ENCODE assay signal across 18 mouse cellular contexts in genomic region chr14:101763762-101764295, GRCm38 (mm10). TPM values are rescaled to one million over a fixed set of nuclear protein-coding genes. Genes with fewer than 3 reads are reported as not detected.
"Had no signal": no experiment of that assay in that cellular context is flagged by ENCODE, and none has a peak within 500 bp of the region (broad histone marks: within the 10 kb centered on the region; RNA-seq: fewer than 3 reads in every experiment).

No protein-coding gene starts in this region.

- H3K36me3 ChIP-seq: neural tube, embryonic 13.5 days; neural tube, embryonic 15.5 days; stomach, embryonic 15.5 days had no signal

- H3K4me2 ChIP-seq: neural tube, embryonic 13.5 days; neural tube, embryonic 15.5 days; stomach, embryonic 15.5 days had no signal

- H3K4me1 ChIP-seq: neural tube, embryonic 13.5 days; neural tube, embryonic 15.5 days; stomach, embryonic 15.5 days had no signal

- H3K4me3 ChIP-seq: neural tube, embryonic 13.5 days; neural tube, embryonic 15.5 days; stomach, embryonic 15.5 days had no signal

- DNase-seq: retina, postnatal 1 day; right cerebral cortex, adult 18-20 months; right cerebral cortex, postnatal 14 days; right cerebral cortex, postnatal 25 days; right cerebral cortex, postnatal 4 days; spleen, adult 18-20 months; thymus, adult 18-20 months; thymus, adult 2 months; thymus, postnatal 14 days; thymus, postnatal 25 days; thymus, postnatal 36 days; thymus, postnatal 4 days had no signal

- H3K9me3 ChIP-seq: neural tube, embryonic 13.5 days; neural tube, embryonic 15.5 days; stomach, embryonic 15.5 days had no signal

- H3K27me3 ChIP-seq: neural tube, embryonic 13.5 days; neural tube, embryonic 15.5 days; stomach, embryonic 15.5 days had no signal

- H3K27ac ChIP-seq: neural tube, embryonic 13.5 days; neural tube, embryonic 15.5 days; stomach, embryonic 15.5 days; stomach, postnatal 0 days had no signal

- H3K9ac ChIP-seq: neural tube, embryonic 13.5 days; neural tube, embryonic 15.5 days; stomach, embryonic 15.5 days had no signal

RNA-seq across cellular contexts. Expression of gene Gm9922, which starts 34.2 kb away (rescaled TPM):
- polyA plus RNA-seq: neural tube, embryonic 13.5 days; neural tube, embryonic 14.5 days; testis, adult 2 months had no signal
